Mouse (Mus musculus) retina, adult 2 months (tissue): Measurements from ENCODE around the gene Olfr393.

ENCODE experiments used
- DNase-seq: peaks from one replicate; pipeline ENCODE4 v3.0.0-alpha.2; 2012; ENCODE audit warnings: low read depth, low spot score

Gene Olfr393

DNA sequence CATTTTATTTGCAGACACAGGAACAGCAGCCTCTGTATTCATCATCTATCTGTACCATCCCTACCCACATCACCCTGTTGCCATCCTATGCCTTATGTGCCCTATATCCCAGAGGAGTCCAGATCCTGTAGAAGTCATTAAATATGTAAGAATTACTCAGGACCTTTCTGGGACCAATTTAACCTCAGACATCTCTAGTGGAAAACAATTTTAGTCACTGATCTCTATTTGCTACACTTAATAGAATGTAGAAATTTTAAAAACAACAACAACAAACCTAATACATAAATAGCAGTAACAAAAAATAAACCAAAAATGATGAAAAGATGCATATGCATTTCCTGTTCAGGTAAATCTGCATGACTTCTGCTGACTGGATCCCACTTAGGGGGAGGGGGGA, at the start of gene Olfr393:
TSS of gene Olfr393 (minus strand) at position 101 of the 400 bp plus-strand sequence.
- DNase-seq: no peak

DNA sequence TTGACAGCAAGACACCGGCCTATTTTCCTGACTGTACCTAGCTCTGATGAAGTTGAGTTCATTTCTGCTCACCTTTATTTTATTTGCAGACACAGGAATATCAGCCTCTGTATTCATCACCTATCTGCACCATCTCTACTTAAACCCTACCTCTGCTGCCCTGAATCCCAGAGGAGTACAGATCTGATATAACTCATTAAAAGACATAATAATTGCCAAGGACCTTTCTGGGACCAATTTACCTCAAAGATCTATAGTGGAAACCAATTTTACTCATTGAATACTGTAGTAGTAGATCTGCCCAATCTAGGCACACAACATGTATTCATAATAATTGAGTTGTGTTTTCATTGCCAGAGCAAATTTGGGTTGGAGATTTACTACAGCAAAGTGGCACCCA, 39.4 kb upstream of the Olfr393 start, which contains the start of gene Olfr394:
TSS of gene Olfr394 (minus strand) at position 101 of the 400 bp plus-strand sequence.
- no peak for DNase-seq

DNA sequence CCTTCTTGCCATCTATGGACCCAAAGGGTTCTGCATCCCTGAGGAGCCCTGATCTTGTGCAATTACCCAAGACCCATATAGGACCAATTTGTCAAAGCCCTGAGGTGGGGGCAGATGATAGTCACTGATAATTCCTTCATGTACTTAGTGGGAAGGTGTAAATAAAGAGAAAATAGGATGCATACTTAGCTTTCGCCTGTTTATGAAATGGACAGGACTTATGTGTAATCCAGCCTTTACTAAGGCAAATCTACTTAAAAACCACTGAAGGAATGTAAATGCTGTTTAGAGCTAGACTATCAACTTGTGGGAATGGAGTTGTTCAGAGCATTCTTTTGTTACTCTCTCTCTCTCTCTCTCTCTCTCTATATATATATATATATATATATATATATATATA, 34.3 kb downstream of the Olfr393 start, which contains the start of gene Olfr392:
TSS of gene Olfr392 (minus strand) at position 101 of the 400 bp plus-strand sequence.
- no peak for DNase-seq

DNA sequence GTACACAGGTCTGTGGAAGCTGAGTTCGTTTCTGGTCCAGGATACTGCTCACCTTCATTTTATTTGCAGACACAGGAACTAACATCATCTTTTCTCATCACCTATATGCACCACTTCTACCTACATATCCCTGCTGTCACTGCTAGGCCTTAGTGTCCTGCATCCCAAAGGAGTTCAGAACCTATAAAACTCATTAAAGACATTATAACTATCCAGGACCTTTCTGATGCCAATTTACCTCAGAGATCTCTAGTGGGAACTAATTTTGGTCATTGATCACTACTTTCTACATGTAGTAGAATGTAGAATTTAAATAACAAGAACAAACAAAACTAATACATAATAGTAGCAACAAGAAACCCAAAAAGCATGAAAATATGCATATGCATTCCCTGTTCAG, 48.3 kb downstream of the Olfr393 start, which contains the start of gene Olfr391-ps:
TSS of gene Olfr391-ps (minus strand) at position 101 of the 400 bp plus-strand sequence.
- no peak for DNase-seq
